Mouse (Mus musculus): ENCODE results near the gene Gm8720. TPM values are rescaled to one million over a fixed set of nuclear protein-coding genes. Genes with fewer than 3 reads are reported as not detected.

Gm8720 gene
- total RNA-seq (2023; ENCODE audit: inconsistent age) = not detected in 4 replicates

GRCm38 (mm10) chr7:23067356-23067755, at the start of gene Gm8720:
TSS of gene Gm8720 (minus strand) at chr7:23067456.

GRCm38 (mm10) chr7:23055240-23055639, 12.0 kb downstream of the Gm8720 start, which contains the start of gene Vmn1r163:
TSS of gene Vmn1r163 (plus strand) at chr7:23055540.

GRCm38 (mm10) chr7:23019823-23020222, 47.4 kb downstream of the Gm8720 start, which contains the start of gene Gm4216:
TSS of gene Gm4216 (minus strand) at chr7:23019923.

Other genes starting within 250 kb of the Gm8720 start
- gene Vmn1r159, start 223.9 kb downstream of the Gm8720 start, total RNA-seq (2023; ENCODE audit: inconsistent age) = not detected in 4 replicates
- not detected in 4 replicates for gene Vmn1r160, start 196.2 kb downstream of the Gm8720 start, total RNA-seq (2023; ENCODE audit: inconsistent age)
- not detected in 4 replicates for gene Gm4214, start 82.8 kb downstream of the Gm8720 start, total RNA-seq (2023; ENCODE audit: inconsistent age)
- gene Gm4216, start 47.5 kb downstream of the Gm8720 start, total RNA-seq (2023; ENCODE audit: inconsistent age) = not detected in 4 replicates
- gene Vmn1r163, start 11.9 kb downstream of the Gm8720 start, total RNA-seq (2023; ENCODE audit: inconsistent age) = not detected in 4 replicates
- not detected in 4 replicates for gene Gm10662, start 77.0 kb upstream of the Gm8720 start, total RNA-seq (2023; ENCODE audit: inconsistent age)
- not detected in 4 replicates for gene Vmn1r165, start 149.9 kb upstream of the Gm8720 start, total RNA-seq (2023; ENCODE audit: inconsistent age)
- gene Vmn1r166, start 184.2 kb upstream of the Gm8720 start, total RNA-seq (2023; ENCODE audit: inconsistent age) = not detected in 4 replicates
- not detected in 4 replicates for gene Gm6902, start 211.4 kb upstream of the Gm8720 start, total RNA-seq (2023; ENCODE audit: inconsistent age)
- not detected in 4 replicates for gene Nlrp4e, start 233.7 kb upstream of the Gm8720 start, total RNA-seq (2023; ENCODE audit: inconsistent age)

Measured in B cell, adult (primary cell).